Mouse (Mus musculus): ENCODE measurements around the gene Gm9767. TPM values are rescaled to one million over a fixed set of nuclear protein-coding genes. Genes with fewer than 3 reads are reported as not detected.

Gene Gm9767
- not detected for total RNA-seq (2021)
- not detected in 2 replicates for polyA plus RNA-seq (2012; rRNA removed)
- long read RNA-seq, result 0 reads

- Histone ChIP-seq H3K79me2 (replicated peaks; ENCODE audit: control insufficient read depth, insufficient read depth, low read length) (no peaks in the 10 kb centered on the region), H3K27me3 (ENCODE audit: control insufficient read depth, insufficient read depth, low read length) (peaks cover 5% of the 10 kb centered on the region; the same call in 1 of the 2 replicates), H3K4me1 (ENCODE audit: control insufficient read depth, insufficient read depth, low read length) (no peaks in the 10 kb centered on the region), H3K4me3 (peak within 1 kb of the TSS; percentile 36), H3K27ac (no peak within 1 kb of the TSS), H3K36me3 (ENCODE audit: control insufficient read depth, insufficient read depth, low read length) (no peaks in the 10 kb centered on the region), H3K9ac (ENCODE audit: low read depth, low read length) (no peak within 1 kb of the TSS)
- WGBS, result 4% methylated on average over 52 of the region's 52 CpGs
- TF ChIP-seq POLR2A (IDR thresholded peaks at IDR 0.05; ENCODE audit: insufficient read depth, low read depth, low read length) (no peak), EP300 (IDR thresholded peaks at IDR 0.05; ENCODE audit: insufficient read depth, low read depth, low read length) (no peak), CTCF (IDR thresholded peaks at IDR 0.05) (no peak)
- intact Hi-C loops (cut with DNase I), result loop anchor here (1.0 kb wide), 1 partner anchor 396 kb away; no protein-coding TSS in a partner anchor
- DNase-seq, result no peak
Measured at GRCm38 (mm10) chr10:26077671-26078481, at the start of gene Gm9767. Gene Gm9767 (plus strand): TSS chr10:26078255.

GRCm38 (mm10) chr10:26034931-26035330, 43.1 kb upstream of the Gm9767 start:
- Histone ChIP-seq H3K79me2 (replicated peaks; ENCODE audit: control insufficient read depth, insufficient read depth, low read length) (no peaks in the 10 kb centered on the region), H3K9ac (ENCODE audit: low read depth, low read length) (no peak overlapping the region), H3K36me3 (ENCODE audit: control insufficient read depth, insufficient read depth, low read length) (no peaks in the 10 kb centered on the region), H3K27ac (no peak overlapping the region), H3K27me3 (ENCODE audit: control insufficient read depth, insufficient read depth, low read length) (no peaks in the 10 kb centered on the region), H3K4me3 (no peak overlapping the region), H3K4me1 (ENCODE audit: control insufficient read depth, insufficient read depth, low read length) (no peaks in the 10 kb centered on the region)
- no peak for TF ChIP-seq POLR2A (IDR thresholded peaks at IDR 0.05; ENCODE audit: insufficient read depth, low read depth, low read length)
- no peak for TF ChIP-seq CTCF (IDR thresholded peaks at IDR 0.05)
- TF ChIP-seq EP300 (IDR thresholded peaks at IDR 0.05; ENCODE audit: insufficient read depth, low read depth, low read length), result no peak
- peak in 1 of 2 experiments; percentile 6 for DNase-seq
- intact Hi-C loops (cut with DNase I), result no loop called here
- 55% methylated on average over 5 of the region's 5 CpGs for WGBS

DNA sequence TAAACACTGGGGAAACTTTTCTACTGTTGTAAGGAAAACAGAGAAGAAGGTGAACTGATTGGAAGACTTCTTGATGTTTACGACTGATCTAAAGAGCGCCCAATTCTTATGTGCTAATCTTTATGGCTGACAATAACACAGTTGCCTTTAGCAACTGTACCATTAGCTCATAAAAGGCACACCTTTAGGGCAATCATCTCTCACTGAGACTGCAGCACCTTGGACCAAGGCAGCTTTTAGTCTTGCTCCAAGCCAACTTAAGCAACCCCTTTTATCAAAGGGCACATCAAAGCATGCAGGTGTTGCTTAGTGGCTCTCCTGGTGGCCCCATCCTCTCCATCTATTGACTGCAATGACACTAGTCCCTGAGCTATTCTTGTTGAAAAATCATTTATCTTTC, 26.9 kb upstream of the Gm9767 start:
- no peaks in the 10 kb centered on the region for H3K36me3 ChIP-seq (ENCODE audit: control insufficient read depth, insufficient read depth, low read length)
- H3K27me3 ChIP-seq (ENCODE audit: control insufficient read depth, insufficient read depth, low read length), result no peaks in the 10 kb centered on the region
- H3K27ac ChIP-seq, result no peak overlapping the region
- no peaks in the 10 kb centered on the region for H3K4me1 ChIP-seq (ENCODE audit: control insufficient read depth, insufficient read depth, low read length)
- DNase-seq, result no peak
- intact Hi-C loops (cut with DNase I), result no loop called here
- no peak for TF ChIP-seq EP300 (IDR thresholded peaks at IDR 0.05; ENCODE audit: insufficient read depth, low read depth, low read length)
- no peak for TF ChIP-seq CTCF (IDR thresholded peaks at IDR 0.05)
- TF ChIP-seq POLR2A (IDR thresholded peaks at IDR 0.05; ENCODE audit: insufficient read depth, low read depth, low read length), result no peak
- no peak overlapping the region for H3K9ac ChIP-seq (ENCODE audit: low read depth, low read length)
- H3K79me2 ChIP-seq (replicated peaks; ENCODE audit: control insufficient read depth, insufficient read depth, low read length), result no peaks in the 10 kb centered on the region
- WGBS, result 89% methylated on average over 2 of the region's 2 CpGs
- H3K4me3 ChIP-seq, result no peak overlapping the region

DNA sequence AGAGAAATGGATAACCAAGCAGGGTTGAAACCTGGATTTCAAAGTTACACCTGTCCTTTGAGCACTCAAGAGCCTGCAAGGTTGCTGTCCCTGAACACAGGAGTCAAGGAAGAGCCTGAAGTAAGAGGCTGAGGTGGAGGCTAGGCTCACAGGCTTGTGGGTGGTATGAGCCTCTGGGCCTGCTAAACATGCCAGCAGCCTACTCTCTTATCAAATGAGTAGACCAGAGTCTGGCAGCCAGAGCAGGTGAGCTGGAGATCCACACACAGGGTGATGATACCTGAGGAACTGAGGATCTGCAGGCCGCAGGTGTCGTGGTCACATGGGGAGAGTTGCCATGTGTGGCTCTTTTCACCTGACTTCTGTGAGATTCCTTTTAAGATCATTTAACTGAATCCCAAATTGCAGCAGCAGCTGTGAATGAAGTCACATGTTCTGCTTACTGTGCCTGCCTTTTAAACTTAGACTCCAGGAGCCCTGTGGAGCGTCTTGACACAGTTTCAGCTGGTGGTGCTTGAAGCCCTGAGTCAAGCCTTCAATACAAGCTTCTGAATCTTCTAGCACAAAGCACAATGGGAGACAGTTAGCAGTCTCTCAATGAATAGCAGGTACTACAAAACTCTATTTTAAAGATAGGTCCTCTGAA, 18.3 kb upstream of the Gm9767 start:
- H3K27ac ChIP-seq, result no peak overlapping the region
- H3K27me3 ChIP-seq (ENCODE audit: control insufficient read depth, insufficient read depth, low read length), result no peaks in the 10 kb centered on the region
- TF ChIP-seq POLR2A (IDR thresholded peaks at IDR 0.05; ENCODE audit: insufficient read depth, low read depth, low read length) (no peak), CTCF (IDR thresholded peaks at IDR 0.05) (no peak)
- intact Hi-C loops (cut with DNase I), result no loop called here
- no peaks in the 10 kb centered on the region for H3K79me2 ChIP-seq (replicated peaks; ENCODE audit: control insufficient read depth, insufficient read depth, low read length)
- WGBS, result 87% methylated on average over 3 of the region's 3 CpGs
- no peak overlapping the region for H3K4me3 ChIP-seq
- H3K36me3 ChIP-seq (ENCODE audit: control insufficient read depth, insufficient read depth, low read length), result no peaks in the 10 kb centered on the region
- DNase-seq, result no peak
- H3K9ac ChIP-seq (ENCODE audit: low read depth, low read length), result no peak overlapping the region
- no peaks in the 10 kb centered on the region for H3K4me1 ChIP-seq (ENCODE audit: control insufficient read depth, insufficient read depth, low read length)

- H3K27ac ChIP-seq, result no peak overlapping the region
- no peaks in the 10 kb centered on the region for H3K4me1 ChIP-seq (ENCODE audit: control insufficient read depth, insufficient read depth, low read length)
- 84% methylated on average over 4 of the region's 4 CpGs for WGBS
- H3K79me2 ChIP-seq (replicated peaks; ENCODE audit: control insufficient read depth, insufficient read depth, low read length), result no peaks in the 10 kb centered on the region
- no peak overlapping the region for H3K9ac ChIP-seq (ENCODE audit: low read depth, low read length)
- DNase-seq, result no peak
- no peak overlapping the region for H3K4me3 ChIP-seq
- no peak for TF ChIP-seq POLR2A (IDR thresholded peaks at IDR 0.05; ENCODE audit: insufficient read depth, low read depth, low read length)
- no peak for TF ChIP-seq CTCF (IDR thresholded peaks at IDR 0.05)
- TF ChIP-seq EP300 (IDR thresholded peaks at IDR 0.05; ENCODE audit: insufficient read depth, low read depth, low read length), result no peak
- no peaks in the 10 kb centered on the region for H3K36me3 ChIP-seq (ENCODE audit: control insufficient read depth, insufficient read depth, low read length)
- no peaks in the 10 kb centered on the region for H3K27me3 ChIP-seq (ENCODE audit: control insufficient read depth, insufficient read depth, low read length)
- intact Hi-C loops (cut with DNase I), result no loop called here
Measured at GRCm38 (mm10) chr10:26063071-26063470, 15.0 kb upstream of the Gm9767 start.

DNA sequence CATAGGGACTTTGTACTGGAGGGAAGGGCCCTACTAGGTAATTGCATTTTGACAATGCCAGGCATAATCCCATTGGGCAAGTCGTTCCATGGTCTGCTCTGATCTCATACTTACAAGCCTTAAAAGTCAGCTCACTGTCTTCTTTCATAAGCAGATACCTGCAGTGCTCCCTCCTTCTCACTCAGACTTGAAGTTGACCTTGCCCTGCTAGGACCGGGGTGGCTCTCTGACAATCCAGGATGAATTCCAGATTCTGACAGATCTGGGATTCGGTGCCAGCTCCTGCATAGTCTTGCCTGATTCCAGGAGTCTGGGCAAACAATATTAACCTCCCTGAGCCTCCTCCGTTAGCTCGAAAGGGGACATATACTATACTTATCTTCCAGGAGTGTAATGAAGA, 6.1 kb upstream of the Gm9767 start:
- Histone ChIP-seq H3K4me3 (no peak overlapping the region), H3K36me3 (ENCODE audit: control insufficient read depth, insufficient read depth, low read length) (no peaks in the 10 kb centered on the region), H3K79me2 (replicated peaks; ENCODE audit: control insufficient read depth, insufficient read depth, low read length) (no peaks in the 10 kb centered on the region), H3K9ac (ENCODE audit: low read depth, low read length) (no peak overlapping the region), H3K4me1 (ENCODE audit: control insufficient read depth, insufficient read depth, low read length) (no peaks in the 10 kb centered on the region), H3K27ac (no peak overlapping the region), H3K27me3 (ENCODE audit: control insufficient read depth, insufficient read depth, low read length) (no peaks in the 10 kb centered on the region)
- WGBS, result 58% methylated on average over 5 of the region's 5 CpGs
- TF ChIP-seq EP300 (IDR thresholded peaks at IDR 0.05; ENCODE audit: insufficient read depth, low read depth, low read length) (no peak), POLR2A (IDR thresholded peaks at IDR 0.05; ENCODE audit: insufficient read depth, low read depth, low read length) (no peak), CTCF (IDR thresholded peaks at IDR 0.05) (no peak)
- no peak for DNase-seq
- intact Hi-C loops (cut with DNase I), result no loop called here

All from heart, adult 2 months (tissue).